Mouse (Mus musculus) macrophage (primary cell): ENCODE data around the gene Col6a6. TPM values are rescaled to one million over a fixed set of nuclear protein-coding genes. Genes with fewer than 3 reads are reported as not detected.
"Not testable (repeated sequence)": the region's sequence is repeated elsewhere in the genome, so short reads cannot be mapped to it uniquely, and the experiment has no call there.

Experiments
- H3K27ac ChIP-seq: fragments of 350-480 bp; formaldehyde crosslinking; 2 replicates; pipeline ENCODE4 v1.9.0; 2021
- H3K36me3 ChIP-seq: fragments of 350-480 bp; formaldehyde crosslinking; 2 replicates; pipeline ENCODE4 v1.9.0; 2021; ENCODE audit errors: inconsistent target
- H3K4me3 ChIP-seq: fragments of 350-480 bp; formaldehyde crosslinking; 2 replicates; pipeline ENCODE4 v1.9.0; 2021; ENCODE audit errors: inconsistent target
- H3K79me2 ChIP-seq: fragments of 350-480 bp; formaldehyde crosslinking; 2 replicates; pipeline ENCODE4 v1.9.0; 2021; ENCODE audit errors: inconsistent target
- WGBS: methylation state at CpG from one replicate; pipeline ENCODE4 v1.1.7; 2026; ENCODE audit warnings: inconsistent platforms; ENCODE audit not compliant: missing documents; 5-methylcytosine and 5-hydroxymethylcytosine counted together
- polyA plus RNA-seq: library from polyadenylated mRNA; stranded (reverse); fragments of 250-400 nt; gene quantifications from 3 replicates; pipeline ENCODE4 v1.2.4, GENCODE M21; 2018; ENCODE audit warnings: inconsistent platforms

Col6a6 gene
- polyA plus RNA-seq, 1 experiment from 2014 or later = not detected

GRCm38 (mm10) chr9:105693056-105693455 is 134.9 kb downstream of the Col6a6 start:
- no peak overlapping the region for H3K27ac ChIP-seq
- 95% methylated on average over 9 of the region's 9 CpGs for WGBS
- peaks cover 5% of the 10 kb centered on the region; the same call in 1 of the 2 replicates for H3K36me3 ChIP-seq
- no peaks in the 10 kb centered on the region for H3K79me2 ChIP-seq
- H3K4me3 ChIP-seq = no peak overlapping the region

GRCm38 (mm10) chr9:105692472-105692871 is 135.5 kb downstream of the Col6a6 start:
- 93% methylated on average over 5 of the region's 14 CpGs for WGBS
- Histone ChIP-seq H3K36me3 (peaks cover 11% of the 10 kb centered on the region), H3K4me3 (no peak overlapping the region), H3K27ac (no peak overlapping the region), H3K79me2 (no peaks in the 10 kb centered on the region)

GRCm38 (mm10) chr9:105689485-105689884 is 138.5 kb downstream of the Col6a6 start:
- Histone ChIP-seq H3K79me2 (no peaks in the 10 kb centered on the region), H3K36me3 (peaks cover 32% of the 10 kb centered on the region), H3K4me3 (no peak overlapping the region), H3K27ac (no peak overlapping the region)
- WGBS = 93% methylated on average over 7 of the region's 7 CpGs

- no peaks in the 10 kb centered on the region for H3K79me2 ChIP-seq
- H3K27ac ChIP-seq = no peak overlapping the region
- H3K4me3 ChIP-seq = no peak overlapping the region
- H3K36me3 ChIP-seq = peaks cover 66% of the 10 kb centered on the region
- 96% methylated on average over 13 of the region's 13 CpGs for WGBS
Observed at GRCm38 (mm10) chr9:105684549-105685165, 143.3 kb downstream of the Col6a6 start.

GRCm38 (mm10) chr9:105681386-105681785 is 146.6 kb downstream of the Col6a6 start:
- 97% methylated on average over 7 of the region's 7 CpGs for WGBS
- H3K79me2 ChIP-seq = no peaks in the 10 kb centered on the region
- no peak overlapping the region for H3K4me3 ChIP-seq
- H3K36me3 ChIP-seq = peaks cover 75% of the 10 kb centered on the region
- H3K27ac ChIP-seq = no peak overlapping the region

- H3K4me3 ChIP-seq = no peak overlapping the region
- no peaks in the 10 kb centered on the region for H3K79me2 ChIP-seq
- WGBS = 93% methylated on average over 11 of the region's 11 CpGs
- H3K27ac ChIP-seq = no peak overlapping the region
- H3K36me3 ChIP-seq = peaks cover 79% of the 10 kb centered on the region
Observed at GRCm38 (mm10) chr9:105675941-105676340, 152.0 kb downstream of the Col6a6 start.

- Histone ChIP-seq H3K36me3 (peaks cover 81% of the 10 kb centered on the region), H3K27ac (no peak overlapping the region), H3K79me2 (no peaks in the 10 kb centered on the region), H3K4me3 (no peak overlapping the region)
- WGBS = 86% methylated on average over 2 of the region's 2 CpGs
Observed at GRCm38 (mm10) chr9:105672032-105672431, 155.9 kb downstream of the Col6a6 start.

- H3K4me3 ChIP-seq = no peak overlapping the region
- H3K36me3 ChIP-seq = peaks cover 76% of the 10 kb centered on the region
- no peak overlapping the region for H3K27ac ChIP-seq
- H3K79me2 ChIP-seq = no peaks in the 10 kb centered on the region
- 91% methylated on average over 4 of the region's 4 CpGs for WGBS
Observed at GRCm38 (mm10) chr9:105670916-105671315, 157.0 kb downstream of the Col6a6 start.

- Histone ChIP-seq H3K79me2 (no peaks in the 10 kb centered on the region), H3K27ac (no peak overlapping the region), H3K4me3 (no peak overlapping the region), H3K36me3 (peaks cover 61% of the 10 kb centered on the region; the same call in 1 of the 2 replicates)
- WGBS = 95% methylated on average over 7 of the region's 7 CpGs
Observed at GRCm38 (mm10) chr9:105665269-105665668, 162.7 kb downstream of the Col6a6 start.

GRCm38 (mm10) chr9:105659877-105660276 is 168.1 kb downstream of the Col6a6 start:
- 96% methylated on average over 6 of the region's 6 CpGs for WGBS
- Histone ChIP-seq H3K79me2 (no peaks in the 10 kb centered on the region), H3K27ac (no peak overlapping the region), H3K36me3 (peaks cover 39% of the 10 kb centered on the region), H3K4me3 (no peak overlapping the region)

GRCm38 (mm10) chr9:105658216-105658615 is 169.7 kb downstream of the Col6a6 start:
- peaks cover 51% of the 10 kb centered on the region for H3K36me3 ChIP-seq
- WGBS = 95% methylated on average over 11 of the region's 12 CpGs
- no peaks in the 10 kb centered on the region for H3K79me2 ChIP-seq
- H3K4me3 ChIP-seq = no peak overlapping the region
- no peak overlapping the region for H3K27ac ChIP-seq

GRCm38 (mm10) chr9:105656189-105656588 is 171.8 kb downstream of the Col6a6 start:
- no peaks in the 10 kb centered on the region for H3K79me2 ChIP-seq
- H3K4me3 ChIP-seq = no peak overlapping the region
- H3K36me3 ChIP-seq = peaks cover 47% of the 10 kb centered on the region
- H3K27ac ChIP-seq = no peak overlapping the region
- WGBS = 46% methylated on average over 2 of the region's 2 CpGs

GRCm38 (mm10) chr9:105642460-105643371 is 185.2 kb downstream of the Col6a6 start, which contains the start of gene Pik3r4:
Gene Pik3r4, plus strand, starts transcription at chr9:105642978.
- peak within 1 kb of the TSS; percentile 80 for H3K4me3 ChIP-seq
- H3K27ac ChIP-seq = peak within 1 kb of the TSS; percentile 28; the same call in 1 of the 2 replicates
- H3K36me3 ChIP-seq = peaks cover 16% of the 10 kb centered on the region
- 4% methylated on average over 37 of the region's 37 CpGs for WGBS
- H3K79me2 ChIP-seq = peaks cover 40% of the 10 kb centered on the region; the same call in 1 of the 2 replicates

GRCm38 (mm10) chr9:105641377-105641776 is 186.6 kb downstream of the Col6a6 start:
- WGBS = 95% methylated on average over 6 of the region's 6 CpGs
- Histone ChIP-seq H3K36me3 (peaks cover 11% of the 10 kb centered on the region; the same call in 1 of the 2 replicates), H3K79me2 (peaks cover 35% of the 10 kb centered on the region; the same call in 1 of the 2 replicates)
- not testable (repeated sequence) for H3K4me3 ChIP-seq, H3K27ac ChIP-seq
